Mouse (Mus musculus) gastrocnemius, adult 18-20 months (tissue): ENCODE measurements around the gene Zfp524. TPM values are rescaled to one million over a fixed set of nuclear protein-coding genes. Genes with fewer than 3 reads are reported as not detected.

Source experiments
- total RNA-seq, 2 experiments: library from RNA; stranded (reverse); gene quantifications; 2 replicates each; pipeline ENCODE4 v1.2.3; 2021

The Zfp524 gene
- total RNA-seq, 2 experiments from 2014 or later = 8.0 to 8.5 TPM

Other genes starting within 250 kb of the Zfp524 start
- not detected for gene Fam71e2, start 243.1 kb upstream of the Zfp524 start, total RNA-seq
- under 1 TPM in 1 of 2 experiments, not detected in 1; 0.14 TPM for gene Il11, start 231.6 kb upstream of the Zfp524 start, total RNA-seq
- not detected for gene Tmem190, start 231.5 kb upstream of the Zfp524 start, total RNA-seq
- 10 to 100 TPM in 1 of 2 experiments, 1 to 10 TPM in 1; 7.1 to 10.0 TPM for gene Tmem238, start 224.8 kb upstream of the Zfp524 start, total RNA-seq
- gene Rpl28, start 221.5 kb upstream of the Zfp524 start, total RNA-seq = 100 to 1,000 TPM; 582 to 601 TPM
- gene Ube2s, start 201.8 kb upstream of the Zfp524 start, total RNA-seq = 10 to 100 TPM; 84.1 to 86.9 TPM
- gene Shisa7, start 169.7 kb upstream of the Zfp524 start, total RNA-seq = not detected
- 1 to 10 TPM; 6.0 to 8.2 TPM for gene Isoc2b, start 144.2 kb upstream of the Zfp524 start, total RNA-seq
- gene Isoc2a, start 137.3 kb upstream of the Zfp524 start, total RNA-seq = 10 to 100 TPM; 26.9 to 32.6 TPM
- under 1 TPM; 0.18 to 0.64 TPM for gene Gm36210, start 107.9 kb upstream of the Zfp524 start, total RNA-seq
- gene Zfp628, start 99.2 kb upstream of the Zfp524 start, total RNA-seq = 1 to 10 TPM; 8.7 to 8.9 TPM
- 1 to 10 TPM; 3.2 to 4.6 TPM for gene Nat14, start 92.4 kb upstream of the Zfp524 start, total RNA-seq
- 1 to 10 TPM; 3.9 to 4.7 TPM for gene Ssc5d, start 88.6 kb upstream of the Zfp524 start, total RNA-seq
- gene Sbk2, start 50.0 kb upstream of the Zfp524 start, total RNA-seq = 100 to 1,000 TPM in 1 of 2 experiments, 10 to 100 TPM in 1; 37.4 to 119 TPM
- gene Sbk3, start 43.2 kb upstream of the Zfp524 start, total RNA-seq = 10 to 100 TPM in 1 of 2 experiments, 1 to 10 TPM in 1; 1.8 to 15.5 TPM
- gene Zfp579, start 18.3 kb upstream of the Zfp524 start, total RNA-seq = 10 to 100 TPM in 1 of 2 experiments, 1 to 10 TPM in 1; 8.7 to 13.9 TPM
- gene Fiz1, start 282 bp downstream of the Zfp524 start, total RNA-seq = 10 to 100 TPM; 19.0 to 24.4 TPM
- not detected for gene Gm44973, start 1.1 kb downstream of the Zfp524 start, total RNA-seq
- gene Zfp865, start 6.0 kb downstream of the Zfp524 start, total RNA-seq = 10 to 100 TPM; 12.4 to 13.2 TPM
- gene Ccdc106, start 6.1 kb downstream of the Zfp524 start, total RNA-seq = not detected
- not detected for gene 4632433K11Rik, start 19.7 kb downstream of the Zfp524 start, total RNA-seq
- 1 to 10 TPM; 2.7 to 2.8 TPM for gene Zfp784, start 24.0 kb downstream of the Zfp524 start, total RNA-seq
- 1 to 10 TPM; 2.4 to 3.7 TPM for gene Zfp580, start 37.1 kb downstream of the Zfp524 start, total RNA-seq
- 10 to 100 TPM; 39.0 to 49.6 TPM for gene U2af2, start 47.7 kb downstream of the Zfp524 start, total RNA-seq
- 100 to 1,000 TPM; 161 to 183 TPM for gene Epn1, start 65.8 kb downstream of the Zfp524 start, total RNA-seq
- not detected for gene Rfpl4, start 102.5 kb downstream of the Zfp524 start, total RNA-seq
- gene Rasl2-9, start 111.5 kb downstream of the Zfp524 start, total RNA-seq = 1 to 10 TPM; 2.1 to 2.6 TPM
- gene Vmn1r55, start 135.3 kb downstream of the Zfp524 start, total RNA-seq = not detected
- gene Vmn1r56, start 182.3 kb downstream of the Zfp524 start, total RNA-seq = not detected
- not detected for gene Vmn1r57, start 204.1 kb downstream of the Zfp524 start, total RNA-seq